Mouse (Mus musculus) MN1 (cell line): ENCODE measurements around the gene Gm21970.

Source experiments
- DNase-seq: peaks from one replicate; pipeline ENCODE4 v3.0.0-alpha.2; 2016; ENCODE audit warnings: low spot score

Gene Gm21970

DNA sequence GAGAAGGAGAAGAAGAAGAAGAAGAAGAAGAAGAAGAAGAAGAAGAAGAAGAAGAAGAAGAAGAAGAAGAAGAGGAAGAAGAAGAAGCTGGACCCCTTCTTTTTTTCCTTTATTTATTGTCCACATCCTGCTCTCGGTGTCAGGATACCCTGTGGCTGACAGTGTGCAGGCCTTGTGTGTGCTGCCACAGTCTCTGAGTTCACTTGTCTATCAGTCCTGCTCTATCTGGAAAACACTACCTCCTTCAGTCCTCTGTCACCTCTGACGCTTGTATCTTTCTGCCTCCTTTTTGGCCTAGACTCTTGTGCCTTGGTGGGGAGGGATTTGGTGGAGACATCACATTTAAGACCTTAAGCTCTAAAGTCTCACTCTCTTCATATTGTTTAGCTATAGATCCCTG lies 71.9 kb downstream of the Gm21970 start:
- no peak for DNase-seq

DNA sequence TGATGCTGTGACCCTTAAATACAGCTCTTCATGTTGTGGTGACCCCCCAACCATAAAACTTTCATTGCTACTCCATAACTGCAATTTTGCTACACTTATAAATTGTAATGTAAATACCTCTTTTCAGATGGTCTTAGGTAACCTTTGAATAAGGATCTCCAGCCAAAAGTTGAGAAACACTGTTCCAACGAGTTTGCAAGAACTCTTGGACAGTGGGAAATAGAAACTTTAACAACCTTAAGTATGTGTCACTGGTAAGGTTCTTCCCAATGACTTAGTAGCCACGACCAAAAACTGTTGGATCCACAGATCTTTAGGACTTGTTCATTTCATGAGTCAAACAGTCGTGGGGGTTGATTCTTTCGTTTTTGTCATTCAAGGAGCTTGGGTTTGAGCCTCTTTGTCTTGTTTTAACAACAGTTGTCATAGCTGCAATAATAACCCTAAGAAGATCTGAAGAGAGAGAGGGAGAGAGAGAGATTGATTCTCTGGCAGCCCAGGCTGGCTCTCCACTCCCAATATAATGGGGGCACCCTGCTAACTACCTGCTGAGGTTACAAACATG lies 72.4 kb downstream of the Gm21970 start:
- no peak for DNase-seq

DNA sequence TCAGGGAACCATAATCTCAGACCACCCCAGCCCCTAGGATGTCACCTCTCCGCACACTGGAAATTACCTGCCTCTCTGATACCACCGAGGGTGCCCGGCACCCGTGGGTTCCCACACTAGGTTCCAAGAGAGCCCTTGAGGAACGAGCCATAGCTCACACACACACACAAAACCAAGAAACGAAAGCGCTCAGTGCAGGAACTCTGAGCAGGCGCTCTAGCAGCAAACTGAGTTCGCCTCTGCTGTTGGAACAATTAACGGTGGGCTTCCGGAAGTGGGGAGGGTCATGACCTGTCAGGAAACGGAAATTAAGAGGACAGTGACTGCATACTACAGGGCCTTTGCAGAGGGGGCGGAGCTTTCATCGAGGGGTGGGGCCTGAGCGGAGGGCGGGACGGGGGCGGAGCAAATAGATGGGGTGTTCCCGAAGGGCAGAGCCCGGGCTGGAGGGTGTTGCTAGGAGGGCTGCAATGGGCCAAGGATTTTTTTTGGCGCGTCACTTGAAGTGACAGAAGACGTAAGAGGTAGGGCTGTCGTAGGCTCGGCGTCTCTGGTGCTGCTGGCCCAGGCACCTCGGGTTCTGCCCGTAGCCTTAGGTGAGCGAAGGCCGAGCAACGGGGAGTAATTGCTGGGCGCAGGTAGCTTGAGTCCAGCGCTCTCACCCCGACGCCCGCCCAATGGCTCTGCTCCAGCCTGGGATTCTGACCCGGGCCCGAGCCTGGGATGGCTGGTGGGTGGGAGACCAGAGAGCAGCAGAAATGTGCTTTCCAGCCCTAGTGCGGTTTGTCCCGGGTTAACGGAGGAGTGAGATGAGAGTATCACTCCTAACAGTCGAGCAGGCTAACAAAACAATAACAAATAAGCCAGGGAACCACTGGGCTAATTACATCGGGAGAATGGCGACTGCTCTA lies 73.3 kb downstream of the Gm21970 start:
- DNase-seq = peak; percentile 83

DNA sequence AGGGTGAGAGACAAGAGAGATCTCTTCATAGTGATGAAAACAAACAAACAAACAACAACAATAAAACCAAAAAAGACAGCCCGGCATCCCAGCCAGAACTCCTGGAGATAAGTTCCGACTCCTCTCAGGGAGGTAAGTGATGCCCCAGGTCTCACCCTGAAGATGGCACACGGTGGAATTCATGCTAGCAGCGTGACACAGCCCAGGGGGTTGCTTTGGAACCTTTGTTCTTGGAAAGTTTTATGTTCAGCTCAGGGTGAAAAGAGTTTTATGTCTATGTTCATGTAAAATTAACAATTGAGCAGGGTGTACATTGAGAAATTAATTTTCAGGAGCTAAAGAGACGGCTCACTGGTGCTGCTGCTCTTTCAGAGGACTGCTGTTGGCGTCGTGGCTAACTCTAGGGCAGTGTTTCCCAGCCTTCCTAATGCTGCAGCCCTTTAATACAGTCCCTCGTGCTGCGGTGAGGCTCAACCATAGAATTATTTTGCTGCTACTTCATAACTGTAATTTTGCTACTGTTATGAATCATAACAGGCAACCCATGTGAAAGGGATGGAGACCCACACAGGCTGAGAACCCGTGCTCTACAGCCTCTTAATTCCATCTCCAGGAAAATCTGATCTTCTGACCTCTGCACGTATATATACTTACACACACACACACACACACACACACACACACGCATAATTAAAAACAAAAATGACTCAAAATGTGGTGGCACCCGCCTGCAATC lies 74.2 kb downstream of the Gm21970 start:
- DNase-seq = no peak

DNA sequence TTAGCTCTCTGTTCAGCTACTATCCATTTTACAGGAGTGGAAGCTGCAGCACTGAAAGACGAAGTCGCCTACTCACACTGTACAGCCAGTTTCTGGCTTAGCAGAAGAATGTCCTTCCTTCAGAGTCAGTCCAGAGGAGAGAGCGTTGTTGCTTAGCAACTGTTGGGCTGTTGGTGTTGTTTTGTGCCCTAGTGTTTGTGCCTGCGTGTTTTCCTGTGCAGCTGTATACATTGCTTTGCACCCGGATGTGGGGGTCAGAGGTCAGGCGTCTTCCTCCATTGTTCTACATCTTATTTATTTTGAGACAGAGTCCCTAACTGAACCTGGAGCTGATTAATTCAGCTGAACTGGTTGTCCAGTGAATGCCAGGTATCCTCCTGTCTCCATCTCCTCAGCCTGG lies 75.0 kb downstream of the Gm21970 start:
- DNase-seq = peak; percentile 37
